Mouse (Mus musculus): Measurements from ENCODE around the gene Atp8a2.

DNA sequence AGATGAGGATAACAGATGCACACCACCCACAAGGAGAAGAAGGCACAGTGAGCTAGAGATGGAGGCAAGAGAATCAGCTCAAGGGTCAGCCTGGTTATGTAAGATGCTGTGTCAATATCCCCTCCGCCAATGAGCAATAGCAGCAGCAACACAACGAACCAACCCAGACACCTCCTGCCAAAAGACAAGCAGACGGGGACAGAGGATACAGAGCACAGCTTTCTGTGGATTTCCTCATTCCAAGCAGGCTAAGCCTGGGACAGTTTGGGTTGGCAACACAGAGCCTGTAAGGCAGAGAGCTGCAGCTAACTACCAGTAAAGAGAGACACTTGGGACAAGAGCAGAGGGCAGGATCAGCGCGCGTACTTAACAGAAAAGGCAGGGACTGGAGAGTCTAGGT is 504.8 kb downstream of the Atp8a2 start:
- TF ChIP-seq CTCF (conservative IDR thresholded peaks at IDR 0.05; ENCODE audit: insufficient read depth, insufficient read length, low read depth, low read length) = no peak
- no peak for TF ChIP-seq POLR2A (IDR thresholded peaks at IDR 0.05; ENCODE audit: low read depth, low read length)

All from kidney, adult 2 months (tissue).